Mouse (Mus musculus) heart, postnatal 0 days (tissue): ENCODE measurements around the gene Ralgps2. TPM values are rescaled to one million over a fixed set of nuclear protein-coding genes. Genes with fewer than 3 reads are reported as not detected.

Experiments used
- ATAC-seq: fragments of 200-750 bp; cut with Nextera tagmentation; 2 replicates; pipeline ENCODE4 v1.8.0; 2017; ENCODE audit warnings: low read depth, moderate number of reproducible peaks, moderate library complexity; ENCODE audit not compliant: insufficient read depth
- DNase-seq: peaks from one replicate; pipeline ENCODE4 v3.0.0-alpha.2; 2016; ENCODE audit warnings: low spot score
- H3K27ac ChIP-seq: fragments of 300-500 bp; sonication (generic); 2 replicates; pipeline ENCODE4 v1.5.1; 2014; ENCODE audit warnings: low read depth, mild to moderate bottlenecking
- H3K27me3 ChIP-seq: fragments of 300-500 bp; sonication (generic); 2 replicates; pipeline ENCODE4 v1.6.1; 2014; ENCODE audit warnings: low read length, mixed read lengths; ENCODE audit not compliant: control insufficient read depth, insufficient read depth
- H3K36me3 ChIP-seq: fragments of 300-500 bp; sonication (generic); replicated peaks from 2 replicates; pipeline ENCODE4 v1.6.1; 2014; ENCODE audit warnings: low read length, mixed read lengths; ENCODE audit not compliant: control insufficient read depth, insufficient read depth
- H3K4me1 ChIP-seq: fragments of 300-500 bp; sonication (generic); 2 replicates; pipeline ENCODE4 v1.6.1; 2014; ENCODE audit warnings: antibody characterized with exemption; ENCODE audit not compliant: control insufficient read depth, insufficient read depth
- H3K4me2 ChIP-seq: fragments of 300-500 bp; sonication (generic); 2 replicates; pipeline ENCODE4 v1.6.1; 2014; ENCODE audit warnings: low read depth, mild to moderate bottlenecking, low read length, moderate library complexity
- H3K4me3 ChIP-seq: fragments of 300-500 bp; sonication (generic); 2 replicates; pipeline ENCODE4 v1.5.1; 2014; ENCODE audit warnings: low read depth, low read length
- H3K9ac ChIP-seq: fragments of 300-500 bp; sonication (generic); replicated peaks from 2 replicates; pipeline ENCODE4 v1.6.1; 2014; ENCODE audit warnings: low read depth, low read length, mixed read lengths
- H3K9me3 ChIP-seq: fragments of 300-500 bp; sonication (generic); replicated peaks from 2 replicates; pipeline ENCODE4 v1.6.1; 2016; ENCODE audit warnings: low read length; ENCODE audit not compliant: control insufficient read depth
- CTCF ChIP-seq: IDR thresholded peaks from 2 replicates; pipeline ENCODE4 v1.5.1; 2016; ENCODE audit warnings: antibody characterized with exemption, control low read depth, low read depth
- EP300 ChIP-seq: IDR thresholded peaks from 2 replicates; pipeline ENCODE4 v1.6.1; 2016; ENCODE audit warnings: antibody characterized with exemption, low read depth
- WGBS: fragments of 180-500 bp; shearing (Covaris S2); extraction: QIAGEN DNeasy Blood & Tissue Kit; methylation state at CpG from one replicate; pipeline ENCODE4 v1.1.7; 2014; 5-methylcytosine and 5-hydroxymethylcytosine counted together
- polyA plus RNA-seq: library from polyadenylated mRNA; unstranded; fragments of >200 nt; fragmentation: Nextera tagmentation; extraction: Ambion mirVana; gene quantifications from 2 replicates; pipeline ENCODE4 v1.2.1, GENCODE M21; 2015
- total RNA-seq: library from RNA; depleted of rRNA; stranded (reverse); fragments of >200 nt; gene quantifications from 2 replicates; pipeline ENCODE4 v1.2.3, GENCODE M21; 2014; ENCODE audit warnings: low replicate concordance

The Ralgps2 gene
- total and polyA plus RNA-seq, 2 experiments from 2014 or later = 24.5 to 34.3 TPM

GRCm38 (mm10) chr1:156870028-156870427 is 69.4 kb downstream of the Ralgps2 start:
- H3K4me3 ChIP-seq = no peak overlapping the region
- no peak overlapping the region for H3K9ac ChIP-seq
- H3K4me2 ChIP-seq = no peak overlapping the region
- DNase-seq (no peak), ATAC-seq (no peak)
- H3K4me1 ChIP-seq = peaks cover 3% of the 10 kb centered on the region; the same call in 1 of the 2 replicates
- 71% methylated on average over 5 of the region's 5 CpGs for WGBS
- no peak for TF ChIP-seq EP300
- no peak for TF ChIP-seq CTCF
- no peak overlapping the region for H3K27ac ChIP-seq
- no peaks in the 10 kb centered on the region; the same call in 1 of the 2 replicates for H3K36me3 ChIP-seq
- H3K27me3 ChIP-seq = no peaks in the 10 kb centered on the region
- H3K9me3 ChIP-seq = no peaks in the 10 kb centered on the region

- TF ChIP-seq CTCF (no peak), EP300 (no peak)
- no peaks in the 10 kb centered on the region; the same call in 1 of the 2 replicates for H3K36me3 ChIP-seq
- no peaks in the 10 kb centered on the region for H3K27me3 ChIP-seq
- DNase-seq (no peak), ATAC-seq (no peak)
- H3K4me1 ChIP-seq = peaks cover 17% of the 10 kb centered on the region; the same call in 1 of the 2 replicates
- WGBS = 49% methylated on average over 3 of the region's 3 CpGs
- H3K9ac ChIP-seq = no peak overlapping the region
- H3K9me3 ChIP-seq = no peaks in the 10 kb centered on the region
- H3K4me2 ChIP-seq = no peak overlapping the region
- H3K4me3 ChIP-seq = no peak overlapping the region
- peak overlapping the region; percentile 56 for H3K27ac ChIP-seq
Observed at GRCm38 (mm10) chr1:156864240-156864639, 75.2 kb downstream of the Ralgps2 start.

DNA sequence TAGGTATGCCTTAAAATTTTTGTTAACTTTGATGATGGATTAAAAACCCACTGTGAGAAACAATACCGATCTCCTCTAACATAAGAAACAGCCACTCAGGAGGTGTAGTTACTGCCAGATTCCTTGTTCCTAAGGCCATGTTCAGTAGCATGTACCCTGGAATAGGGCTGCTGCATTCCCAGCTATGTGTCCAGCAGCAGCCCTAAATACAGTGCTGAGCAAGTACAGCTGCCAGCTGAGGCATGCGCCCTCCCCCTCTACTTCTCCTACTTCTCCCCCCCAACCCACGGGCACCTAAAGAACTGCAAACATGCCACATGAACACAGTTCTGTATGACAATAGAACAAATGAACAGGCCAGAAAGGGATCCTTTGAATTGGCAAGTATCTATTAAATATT is 75.7 kb downstream of the Ralgps2 start:
- Histone ChIP-seq H3K9ac (no peak overlapping the region), H3K9me3 (no peaks in the 10 kb centered on the region), H3K27me3 (no peaks in the 10 kb centered on the region), H3K27ac (peak overlapping the region; percentile 56), H3K4me1 (peaks cover 17% of the 10 kb centered on the region; the same call in 1 of the 2 replicates), H3K36me3 (no peaks in the 10 kb centered on the region; the same call in 1 of the 2 replicates), H3K4me3 (no peak overlapping the region), H3K4me2 (no peak overlapping the region)
- 35% methylated on average over 3 of the region's 3 CpGs for WGBS
- no peak for TF ChIP-seq EP300
- no peak for TF ChIP-seq CTCF
- ATAC-seq (peak; percentile 72), DNase-seq (peak; percentile 48)

- no peak overlapping the region for H3K27ac ChIP-seq
- no peak for DNase-seq
- no peaks in the 10 kb centered on the region for H3K36me3 ChIP-seq
- 40% methylated on average over 4 of the region's 4 CpGs for WGBS
- H3K4me1 ChIP-seq = peaks cover 14% of the 10 kb centered on the region; the same call in 1 of the 2 replicates
- no peak overlapping the region for H3K4me3 ChIP-seq
- H3K9ac ChIP-seq = no peak overlapping the region
- no peaks in the 10 kb centered on the region for H3K27me3 ChIP-seq
- TF ChIP-seq EP300 = no peak
- peak; percentile 66 for TF ChIP-seq CTCF
- no peak for ATAC-seq
- H3K4me2 ChIP-seq = no peak overlapping the region
- H3K9me3 ChIP-seq = no peaks in the 10 kb centered on the region
Observed at GRCm38 (mm10) chr1:156861475-156862043, 77.9 kb downstream of the Ralgps2 start.

DNA sequence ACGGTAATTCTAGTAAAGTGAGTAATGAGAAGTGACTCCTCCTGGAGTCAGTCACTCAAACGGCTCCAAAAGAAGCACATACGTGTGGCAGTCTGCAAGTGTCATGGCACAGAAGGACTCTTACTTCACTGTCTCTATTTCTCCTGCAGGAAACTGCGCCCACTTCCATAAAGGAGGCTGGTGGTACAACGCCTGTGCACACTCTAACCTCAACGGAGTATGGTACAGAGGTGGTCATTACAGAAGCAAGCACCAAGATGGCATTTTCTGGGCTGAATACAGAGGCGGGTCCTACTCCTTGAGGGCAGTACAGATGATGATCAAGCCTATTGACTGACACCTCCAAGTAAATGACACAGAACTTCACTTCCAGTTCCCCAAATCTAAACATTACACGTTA is 79.2 kb downstream of the Ralgps2 start:
- H3K4me2 ChIP-seq = no peak overlapping the region
- no peak overlapping the region for H3K27ac ChIP-seq
- no peak overlapping the region for H3K4me3 ChIP-seq
- no peak for ATAC-seq
- WGBS = 82% methylated on average over 8 of the region's 8 CpGs
- peaks cover 14% of the 10 kb centered on the region; the same call in 1 of the 2 replicates for H3K4me1 ChIP-seq
- no peaks in the 10 kb centered on the region for H3K9me3 ChIP-seq
- no peak overlapping the region for H3K9ac ChIP-seq
- TF ChIP-seq EP300 = no peak
- TF ChIP-seq CTCF = no peak
- no peak for DNase-seq
- no peaks in the 10 kb centered on the region for H3K27me3 ChIP-seq
- H3K36me3 ChIP-seq = no peaks in the 10 kb centered on the region

DNA sequence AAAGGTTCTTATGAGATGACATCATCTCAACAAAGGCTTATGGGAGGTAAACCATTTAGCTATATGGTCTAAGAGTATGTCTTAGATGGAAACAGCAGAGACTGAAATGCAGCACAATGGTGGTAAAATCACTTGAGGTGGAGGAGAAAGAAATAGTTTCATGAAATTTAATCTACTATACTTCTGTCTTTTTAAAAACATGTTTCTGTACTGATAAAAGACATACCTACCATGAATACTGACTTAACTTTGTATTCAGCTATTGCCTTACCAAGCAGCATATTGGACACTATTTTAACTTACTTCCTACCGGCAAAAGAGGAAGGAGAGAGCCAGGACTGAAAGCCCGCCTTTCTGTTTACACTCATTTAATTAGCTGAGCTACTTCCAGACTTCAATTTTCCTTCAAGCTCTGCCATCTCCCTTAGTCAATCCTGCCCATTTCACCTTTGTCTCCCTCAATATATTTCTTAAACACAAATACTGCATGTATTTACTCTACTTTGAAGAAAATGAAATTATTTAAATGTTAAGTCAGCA is 79.6 kb downstream of the Ralgps2 start:
- ATAC-seq (no peak), DNase-seq (no peak)
- 79% methylated on average over 2 of the region's 2 CpGs for WGBS
- H3K27ac ChIP-seq = no peak overlapping the region
- no peak overlapping the region for H3K4me2 ChIP-seq
- H3K4me3 ChIP-seq = no peak overlapping the region
- no peaks in the 10 kb centered on the region for H3K9me3 ChIP-seq
- TF ChIP-seq EP300 = no peak
- TF ChIP-seq CTCF = no peak
- no peaks in the 10 kb centered on the region for H3K27me3 ChIP-seq
- H3K4me1 ChIP-seq = peaks cover 14% of the 10 kb centered on the region; the same call in 1 of the 2 replicates
- no peak overlapping the region for H3K9ac ChIP-seq
- no peaks in the 10 kb centered on the region for H3K36me3 ChIP-seq
